Mouse (Mus musculus): ENCODE results near the gene Nans. TPM values are rescaled to one million over a fixed set of nuclear protein-coding genes. Genes with fewer than 3 reads are reported as not detected.

Nans gene
- polyA plus RNA-seq, 1 experiment: 43.4 TPM

DNA sequence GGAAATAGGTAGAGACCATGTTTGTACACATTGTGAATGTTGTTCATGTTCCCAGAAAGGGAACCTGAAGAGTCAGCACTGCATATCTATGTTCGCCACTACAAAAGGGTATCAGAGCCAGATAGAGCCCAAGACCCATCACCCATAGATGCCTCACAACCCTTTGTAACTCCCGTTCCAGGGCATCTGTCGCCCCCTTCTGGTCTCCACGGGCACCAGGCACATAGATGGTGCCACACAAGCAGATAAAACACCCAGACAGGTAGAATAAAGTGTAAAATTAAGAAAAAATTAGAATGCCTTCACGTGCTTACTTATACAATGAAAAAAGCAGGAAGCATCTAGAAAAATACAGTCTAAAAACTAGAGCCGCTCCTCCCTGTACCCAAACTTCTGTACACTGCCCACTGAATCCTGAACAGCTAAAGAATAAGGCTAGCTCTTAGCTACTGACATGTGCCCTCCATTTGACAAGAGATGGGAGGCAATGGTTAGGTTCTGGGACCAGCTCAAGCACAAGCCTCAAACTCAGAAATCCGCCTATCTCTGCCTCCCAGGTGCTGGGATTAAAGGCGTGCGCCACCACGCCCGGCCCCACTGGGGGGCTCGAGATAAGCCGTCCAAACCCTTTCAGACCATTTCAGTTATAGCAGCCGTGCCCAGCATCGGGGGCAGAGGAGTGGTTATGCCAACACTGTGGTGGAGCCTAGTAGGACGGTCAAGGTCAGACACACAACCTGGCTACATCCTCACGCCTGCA is 37.9 kb downstream of the Nans start:
- peaks cover 19% of the 10 kb centered on the region for H3K4me1 ChIP-seq (ENCODE audit: control insufficient read depth, insufficient read depth, low read length)
- no peak overlapping the region for H3K4me3 ChIP-seq (ENCODE audit: insufficient read depth, low read length)
- TF ChIP-seq POLR2A (IDR thresholded peaks at IDR 0.05; ENCODE audit: borderline replicate concordance, low read depth, low read length) (no peak), CTCF (IDR thresholded peaks at IDR 0.05; ENCODE audit: low read depth, low read length) (no peak)
- no peak overlapping the region for H3K27ac ChIP-seq (ENCODE audit: insufficient read depth, low read depth, low read length)

- no peak for TF ChIP-seq CTCF (IDR thresholded peaks at IDR 0.05; ENCODE audit: low read depth, low read length)
- no peak for TF ChIP-seq POLR2A (IDR thresholded peaks at IDR 0.05; ENCODE audit: borderline replicate concordance, low read depth, low read length)
- Histone ChIP-seq H3K27ac (ENCODE audit: insufficient read depth, low read depth, low read length) (no peak overlapping the region), H3K4me3 (ENCODE audit: insufficient read depth, low read length) (0 out of 2 replicates have a peak overlapping the region, but pooled peaks have one; percentile 22), H3K4me1 (ENCODE audit: control insufficient read depth, insufficient read depth, low read length) (peaks cover 18% of the 10 kb centered on the region)
These were observed 38.5 kb downstream of the Nans start for GRCm38 (mm10) chr4:46527558-46527926.

DNA sequence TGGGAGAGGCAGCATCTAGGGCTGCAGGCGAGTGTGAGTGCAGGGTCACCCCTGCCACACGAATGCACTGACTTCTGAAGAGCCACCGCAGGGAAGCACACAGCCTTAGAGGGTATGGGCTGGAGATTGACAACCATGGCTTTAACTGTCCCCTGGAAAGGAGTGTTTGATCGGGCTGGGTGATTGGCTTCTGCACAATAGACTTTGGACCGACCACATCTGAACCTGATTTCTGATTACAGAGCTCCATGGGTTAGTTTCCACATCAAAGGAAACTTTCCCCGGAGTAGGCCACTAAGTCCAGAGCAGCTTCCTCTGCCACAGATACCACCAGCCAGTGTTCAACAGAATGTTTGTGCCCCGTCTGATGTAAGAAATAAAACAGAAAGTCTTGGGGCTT is 40.7 kb downstream of the Nans start:
- Histone ChIP-seq H3K27ac (ENCODE audit: insufficient read depth, low read depth, low read length) (no peak overlapping the region), H3K4me1 (ENCODE audit: control insufficient read depth, insufficient read depth, low read length) (peaks cover 25% of the 10 kb centered on the region), H3K4me3 (ENCODE audit: insufficient read depth, low read length) (no peak overlapping the region)
- TF ChIP-seq POLR2A (IDR thresholded peaks at IDR 0.05; ENCODE audit: borderline replicate concordance, low read depth, low read length) (no peak), CTCF (IDR thresholded peaks at IDR 0.05; ENCODE audit: low read depth, low read length) (no peak)

GRCm38 (mm10) chr4:46532511-46532910 is 43.5 kb downstream of the Nans start:
- Histone ChIP-seq H3K4me3 (ENCODE audit: insufficient read depth, low read length) (no peak overlapping the region), H3K4me1 (ENCODE audit: control insufficient read depth, insufficient read depth, low read length) (peaks cover 26% of the 10 kb centered on the region), H3K27ac (ENCODE audit: insufficient read depth, low read depth, low read length) (no peak overlapping the region)
- TF ChIP-seq POLR2A (IDR thresholded peaks at IDR 0.05; ENCODE audit: borderline replicate concordance, low read depth, low read length) (no peak), CTCF (IDR thresholded peaks at IDR 0.05; ENCODE audit: low read depth, low read length) (no peak)

DNA sequence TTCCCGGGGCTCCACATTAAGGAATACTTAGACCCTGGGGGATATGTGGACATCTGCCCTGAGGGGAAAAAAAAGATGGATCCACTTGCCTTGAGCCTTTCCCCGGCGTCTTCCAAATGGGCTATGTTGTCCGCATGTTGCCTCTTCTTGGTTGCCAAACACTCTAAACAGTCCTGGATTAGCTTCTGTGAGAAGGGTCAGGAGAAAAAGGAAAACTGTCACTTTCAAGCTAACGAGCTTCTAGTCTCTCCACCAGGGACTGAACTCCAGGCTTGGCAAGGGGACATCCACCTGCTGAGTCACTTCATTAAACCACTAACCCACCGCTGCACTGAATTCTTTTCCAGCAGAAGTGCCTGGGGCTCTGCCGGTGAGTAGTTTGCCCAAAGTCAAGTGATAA is 43.9 kb downstream of the Nans start:
- Histone ChIP-seq H3K4me1 (ENCODE audit: control insufficient read depth, insufficient read depth, low read length) (peaks cover 24% of the 10 kb centered on the region), H3K4me3 (ENCODE audit: insufficient read depth, low read length) (no peak overlapping the region), H3K27ac (ENCODE audit: insufficient read depth, low read depth, low read length) (no peak overlapping the region)
- TF ChIP-seq CTCF (IDR thresholded peaks at IDR 0.05; ENCODE audit: low read depth, low read length): no peak

- Histone ChIP-seq H3K27ac (ENCODE audit: insufficient read depth, low read depth, low read length) (peak overlapping the region; percentile 76), H3K4me1 (ENCODE audit: control insufficient read depth, insufficient read depth, low read length) (peaks cover 21% of the 10 kb centered on the region), H3K4me3 (ENCODE audit: insufficient read depth, low read length) (peak overlapping the region; percentile 68)
- no peak for TF ChIP-seq POLR2A (IDR thresholded peaks at IDR 0.05; ENCODE audit: borderline replicate concordance, low read depth, low read length)
- TF ChIP-seq CTCF (IDR thresholded peaks at IDR 0.05; ENCODE audit: low read depth, low read length): no peak
These were observed 45.1 kb downstream of the Nans start for GRCm38 (mm10) chr4:46533934-46534720.

- peaks cover 21% of the 10 kb centered on the region for H3K4me1 ChIP-seq (ENCODE audit: control insufficient read depth, insufficient read depth, low read length)
- no peak for TF ChIP-seq POLR2A (IDR thresholded peaks at IDR 0.05; ENCODE audit: borderline replicate concordance, low read depth, low read length)
- no peak for TF ChIP-seq CTCF (IDR thresholded peaks at IDR 0.05; ENCODE audit: low read depth, low read length)
- H3K27ac ChIP-seq (ENCODE audit: insufficient read depth, low read depth, low read length): peak overlapping the region; percentile 76
- H3K4me3 ChIP-seq (ENCODE audit: insufficient read depth, low read length): peak overlapping the region; percentile 68
These were observed 46.2 kb downstream of the Nans start for GRCm38 (mm10) chr4:46535094-46535830.

DNA sequence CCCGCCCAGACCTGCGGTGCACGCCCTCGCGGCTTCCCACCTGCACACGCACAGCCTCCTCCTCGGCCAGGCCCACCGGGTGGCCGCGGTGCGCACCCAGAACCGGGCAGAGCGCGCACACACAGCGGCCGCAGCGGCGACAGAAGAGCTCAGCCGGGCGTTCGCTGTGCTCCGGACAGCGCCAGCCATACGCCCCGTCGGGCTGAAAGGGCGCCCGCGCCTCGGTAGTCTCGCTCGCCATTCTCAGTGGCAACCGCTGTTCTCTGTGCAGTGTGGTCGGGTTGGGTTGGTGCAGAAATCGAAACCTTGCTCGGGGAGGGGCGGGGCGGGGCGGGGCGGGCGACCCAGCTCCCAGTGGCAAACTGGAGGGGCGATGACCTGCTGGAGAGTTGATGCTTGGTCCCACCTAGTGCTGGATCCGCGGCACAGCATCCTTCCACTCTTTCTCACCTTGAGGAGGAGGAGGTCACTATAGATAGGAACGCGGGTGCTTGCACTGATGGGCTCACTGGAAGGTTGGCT is 46.9 kb downstream of the Nans start, which contains the start of gene Trim14:
Gene Trim14 (minus strand): TSS at position 302 of the 522 bp plus-strand sequence.
- no peak for TF ChIP-seq CTCF (IDR thresholded peaks at IDR 0.05; ENCODE audit: low read depth, low read length)
- no peak for TF ChIP-seq POLR2A (IDR thresholded peaks at IDR 0.05; ENCODE audit: borderline replicate concordance, low read depth, low read length)
- Histone ChIP-seq H3K27ac (ENCODE audit: insufficient read depth, low read depth, low read length) (peak within 1 kb of the TSS; percentile 76), H3K4me3 (ENCODE audit: insufficient read depth, low read length) (peak within 1 kb of the TSS; percentile 68), H3K4me1 (ENCODE audit: control insufficient read depth, insufficient read depth, low read length) (peaks cover 17% of the 10 kb centered on the region)

DNA sequence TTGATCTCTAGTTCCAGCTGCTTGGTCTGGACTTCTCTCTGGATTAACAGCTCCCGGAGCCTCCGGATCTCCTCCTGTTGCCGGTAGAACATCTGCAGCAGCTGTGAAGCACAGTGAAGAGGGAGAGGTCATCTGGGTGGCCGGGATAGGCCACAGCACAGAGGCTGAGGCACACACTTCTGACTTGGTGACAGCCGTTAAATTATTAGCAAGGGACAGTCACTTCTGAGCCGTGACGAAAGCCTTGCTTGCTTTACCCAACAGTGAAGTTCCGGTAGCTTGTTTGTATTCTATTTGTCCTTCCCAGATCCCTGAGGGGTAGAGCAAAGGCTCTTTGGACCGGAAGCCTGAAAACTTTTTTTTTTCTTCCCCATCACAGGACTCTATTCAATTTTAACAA is 50.1 kb downstream of the Nans start:
- no peak overlapping the region for H3K27ac ChIP-seq (ENCODE audit: insufficient read depth, low read depth, low read length)
- peaks cover 5% of the 10 kb centered on the region for H3K4me1 ChIP-seq (ENCODE audit: control insufficient read depth, insufficient read depth, low read length)
- no peak for TF ChIP-seq POLR2A (IDR thresholded peaks at IDR 0.05; ENCODE audit: borderline replicate concordance, low read depth, low read length)
- no peak for TF ChIP-seq CTCF (IDR thresholded peaks at IDR 0.05; ENCODE audit: low read depth, low read length)
- H3K4me3 ChIP-seq (ENCODE audit: insufficient read depth, low read length): no peak overlapping the region

Measured in bone marrow macrophage, adult 2 months (primary cell).